Mouse (Mus musculus): ENCODE measurements around the gene 1700028K03Rik. TPM values are rescaled to one million over a fixed set of nuclear protein-coding genes. Genes with fewer than 3 reads are reported as not detected.

1700028K03Rik gene
- polyA plus RNA-seq, 1 experiment from 2014 or later: 0.20 TPM

DNA sequence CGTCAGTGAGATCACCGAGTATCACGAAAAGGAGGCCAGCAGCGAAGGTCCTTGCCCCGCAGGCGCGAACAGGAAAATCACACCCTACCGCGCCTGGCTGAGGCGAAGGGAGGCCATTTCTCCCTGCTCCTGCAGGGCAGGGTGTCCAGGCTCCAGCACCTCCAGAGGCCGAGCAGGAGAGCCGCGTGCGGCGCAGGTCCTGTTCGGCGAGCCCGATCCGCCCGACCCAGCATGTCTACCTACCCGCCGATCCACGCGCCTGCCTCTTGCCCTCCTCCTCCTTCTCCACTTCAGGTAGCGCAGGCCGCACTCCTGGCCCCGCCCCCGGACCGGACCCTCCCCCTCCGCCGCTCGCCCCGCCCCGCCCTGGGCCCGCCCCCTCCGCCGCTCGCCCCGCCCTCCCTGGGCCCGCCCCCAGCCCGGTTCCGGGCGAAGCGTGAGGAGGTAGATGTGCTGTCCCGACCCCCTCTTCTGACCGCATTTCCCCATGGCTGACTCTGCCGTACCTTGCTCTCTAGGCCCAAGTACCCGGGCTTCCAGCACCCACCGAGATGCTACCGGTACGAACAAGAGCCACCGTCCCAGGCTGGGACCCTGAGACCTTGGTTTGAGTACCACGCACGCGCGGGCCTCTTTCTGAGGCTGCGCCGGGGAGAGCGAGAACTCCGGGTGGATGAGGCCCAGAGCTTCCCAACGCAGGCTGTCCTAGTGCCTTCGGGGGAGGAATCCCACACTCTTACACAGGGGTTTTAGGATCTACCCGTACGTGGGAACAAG, 63.0 kb downstream of the 1700028K03Rik start, which contains the start of the genes Rpap2 and Glmn:
TSS of gene Rpap2 (plus strand) at position 73 of the 777 bp plus-strand sequence.
TSS of gene Glmn (minus strand) at position 588 of the 777 bp plus-strand sequence.
- Histone ChIP-seq H3K9ac (peak within 1 kb of the TSS; percentile 84), H3K27me3 (ENCODE audit: control insufficient read depth, insufficient read depth, low read length) (no peaks in the 10 kb centered on the region), H3K9me3 (ENCODE audit: control insufficient read depth, low read length) (no peaks in the 10 kb centered on the region), H3K27ac (peak within 1 kb of the TSS; percentile 81), H3K4me3 (replicated peaks; ENCODE audit: low read length) (peak within 1 kb of the TSS; percentile 83), H3K4me1 (replicated peaks; ENCODE audit: control insufficient read depth, insufficient read depth, low read length) (peaks cover 13% of the 10 kb centered on the region), H3K4me2 (replicated peaks) (peak within 1 kb of the TSS; percentile 81), H3K36me3 (replicated peaks; ENCODE audit: control insufficient read depth, insufficient read depth) (peaks cover 24% of the 10 kb centered on the region)
- 0% methylated on average over 52 of the region's 64 CpGs for WGBS
- DNase-seq (ENCODE audit: low spot score) (peak; percentile 84), ATAC-seq (ENCODE audit: low FRiP score) (peak; percentile 97)

DNA sequence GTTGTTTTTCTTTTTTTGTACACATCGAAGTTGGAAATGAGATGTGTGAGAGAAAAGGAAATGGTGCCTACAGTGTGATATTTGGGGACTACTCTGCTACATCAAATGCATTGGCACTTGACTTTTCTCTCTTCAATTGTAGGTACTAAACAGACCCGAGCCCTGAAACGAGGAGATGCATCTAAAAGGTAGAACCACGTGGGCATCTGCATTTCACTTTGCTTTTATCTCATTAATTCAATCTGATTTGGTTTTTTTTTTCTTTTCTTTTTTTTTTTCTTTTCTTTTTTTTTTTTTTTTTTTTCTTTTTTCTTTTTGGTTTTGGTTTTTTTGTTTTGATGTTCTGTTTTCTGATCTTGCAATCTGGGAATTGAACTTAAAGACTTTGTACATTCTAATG, 63.9 kb downstream of the 1700028K03Rik start:
- Histone ChIP-seq H3K27me3 (ENCODE audit: control insufficient read depth, insufficient read depth, low read length) (no peaks in the 10 kb centered on the region), H3K4me3 (replicated peaks; ENCODE audit: low read length) (peak overlapping the region; percentile 83), H3K27ac (peak overlapping the region; percentile 81), H3K9me3 (ENCODE audit: control insufficient read depth, low read length) (no peaks in the 10 kb centered on the region), H3K4me2 (replicated peaks) (peak overlapping the region; percentile 81), H3K36me3 (replicated peaks; ENCODE audit: control insufficient read depth, insufficient read depth) (peaks cover 24% of the 10 kb centered on the region), H3K9ac (peak overlapping the region; percentile 84), H3K4me1 (replicated peaks; ENCODE audit: control insufficient read depth, insufficient read depth, low read length) (peaks cover 13% of the 10 kb centered on the region)
- ATAC-seq (ENCODE audit: low FRiP score) (no peak), DNase-seq (ENCODE audit: low spot score) (no peak)
- WGBS: 22% methylated on average over 4 of the region's 4 CpGs

Other genes starting within 250 kb of the 1700028K03Rik start
- 7.1 TPM in 2 replicates for gene Tgfbr3, start 245.1 kb upstream of the 1700028K03Rik start, polyA plus RNA-seq (2014; fragmentation: Nextera tagmentation; extraction: Ambion mirVana)
- 3.2 and 3.4 TPM in 2 replicates for gene Brdt, start 203.6 kb upstream of the 1700028K03Rik start, polyA plus RNA-seq (2014; fragmentation: Nextera tagmentation; extraction: Ambion mirVana)
- 2.9 and 3.2 TPM in 2 replicates for gene Ephx4, start 132.0 kb upstream of the 1700028K03Rik start, polyA plus RNA-seq (2014; fragmentation: Nextera tagmentation; extraction: Ambion mirVana)
- gene Lpcat2b, start 103.2 kb upstream of the 1700028K03Rik start, polyA plus RNA-seq (2014; fragmentation: Nextera tagmentation; extraction: Ambion mirVana): not detected in 2 replicates
- 17.9 and 23.0 TPM in 2 replicates for gene Btbd8, start 96.7 kb upstream of the 1700028K03Rik start, polyA plus RNA-seq (2014; fragmentation: Nextera tagmentation; extraction: Ambion mirVana)
- 0.39 and 0.91 TPM in 2 replicates for gene Gm42669, start 27.1 kb upstream of the 1700028K03Rik start, polyA plus RNA-seq (2014; fragmentation: Nextera tagmentation; extraction: Ambion mirVana)
- 25.9 and 26.6 TPM in 2 replicates for gene Rpap2, start 62.7 kb downstream of the 1700028K03Rik start, polyA plus RNA-seq (2014; fragmentation: Nextera tagmentation; extraction: Ambion mirVana)
- 33.7 and 36.1 TPM in 2 replicates for gene Glmn, start 63.2 kb downstream of the 1700028K03Rik start, polyA plus RNA-seq (2014; fragmentation: Nextera tagmentation; extraction: Ambion mirVana)
- 0.08 TPM in 1 of 2 replicates, not detected in the other for gene Gfi1, start 191.3 kb downstream of the 1700028K03Rik start, polyA plus RNA-seq (2014; fragmentation: Nextera tagmentation; extraction: Ambion mirVana)

All from hindbrain, embryonic 14.5 days (tissue).